Comparison of ENCODE assay signal across 22 mouse cellular contexts in the genomic region with DNA sequence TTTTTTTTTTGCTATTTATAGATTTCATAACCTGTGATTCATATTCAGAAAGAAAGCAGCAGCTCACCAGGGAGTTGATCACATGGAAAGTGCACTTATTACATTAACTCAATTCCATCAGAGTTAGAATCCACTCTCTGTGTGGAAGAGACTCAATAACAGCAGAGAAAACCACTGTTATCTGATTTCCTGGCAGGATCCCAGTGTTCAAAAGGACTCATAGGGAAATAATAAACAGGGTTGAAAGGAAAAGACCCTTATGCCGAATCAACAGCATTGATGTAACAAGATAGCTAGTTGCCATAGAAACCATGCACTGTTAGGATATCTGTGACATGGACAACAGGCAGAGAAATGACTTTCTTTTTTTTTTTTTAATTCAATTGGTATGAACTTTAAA.
DNase-seq lines count a peak whose midpoint lies in the region; ATAC-seq and TF ChIP-seq lines count a peak whose summit lies in the region.
"Had no signal": no experiment of that assay in that cellular context is flagged by ENCODE, and none has a peak within 500 bp of the region (broad histone marks: within the 10 kb centered on the region; RNA-seq: fewer than 3 reads in every experiment).

No protein-coding gene starts in this region.

- H3K4me1 ChIP-seq in forebrain, embryonic 14.5 days (ENCODE audit: control insufficient read depth, insufficient read depth, low read length), result no peaks in the 10 kb centered on the region
- no peaks in the 10 kb centered on the region for H3K4me1 ChIP-seq in forebrain, embryonic 12.5 days
- no peaks in the 10 kb centered on the region for H3K4me1 ChIP-seq in limb, embryonic 14.5 days (ENCODE audit: control insufficient read depth, insufficient read depth, low read length)
- H3K4me1 ChIP-seq in limb, embryonic 10.5 days, result no peaks in the 10 kb centered on the region
- H3K4me1 ChIP-seq in midbrain, embryonic 15.5 days, result no peaks in the 10 kb centered on the region
- H3K4me1 ChIP-seq: embryonic facial prominence, embryonic 15.5 days; heart, embryonic 12.5 days had no signal

- no peak overlapping the region for H3K4me3 ChIP-seq in forebrain, embryonic 14.5 days (ENCODE audit: low read depth, low read length)
- H3K4me3 ChIP-seq in forebrain, embryonic 12.5 days (replicated peaks), result no peak overlapping the region
- H3K4me3 ChIP-seq in limb, embryonic 14.5 days (replicated peaks; ENCODE audit: low read length), result no peak overlapping the region
- H3K4me3 ChIP-seq in limb, embryonic 10.5 days, result no peak overlapping the region
- H3K4me3 ChIP-seq in midbrain, embryonic 15.5 days, result no peak overlapping the region
- H3K4me3 ChIP-seq: embryonic facial prominence, embryonic 15.5 days; heart, embryonic 12.5 days; left cerebral cortex, adult 2 months had no signal

- no peak overlapping the region for H3K9ac ChIP-seq in forebrain, embryonic 14.5 days (ENCODE audit: low read length)
- no peak overlapping the region for H3K9ac ChIP-seq in forebrain, embryonic 12.5 days
- no peak overlapping the region for H3K9ac ChIP-seq in limb, embryonic 14.5 days (ENCODE audit: low read depth, low read length, severe bottlenecking)
- H3K9ac ChIP-seq in midbrain, embryonic 15.5 days, result no peak overlapping the region
- H3K9ac ChIP-seq: embryonic facial prominence, embryonic 15.5 days; heart, embryonic 12.5 days had no signal

- 38% methylated on average over 1 of the region's 1 CpGs for WGBS in forebrain, embryonic 14.5 days
- WGBS in forebrain, embryonic 12.5 days, result 40% methylated on average over 1 of the region's 1 CpGs
- 40% methylated on average over 1 of the region's 1 CpGs for WGBS in limb, embryonic 14.5 days
- whole genome bisulfite sequencing in limb, embryonic 10.5 days, result 76% methylated on average over 1 of the region's 1 CpGs
- WGBS in midbrain, embryonic 15.5 days, result 9% methylated on average over 1 of the region's 1 CpGs

- H3K36me3 ChIP-seq in forebrain, embryonic 14.5 days (ENCODE audit: control insufficient read depth, insufficient read depth, low read length), result no peaks in the 10 kb centered on the region
- H3K36me3 ChIP-seq in forebrain, embryonic 12.5 days (replicated peaks), result no peaks in the 10 kb centered on the region
- H3K36me3 ChIP-seq in limb, embryonic 14.5 days (ENCODE audit: control insufficient read depth, insufficient read depth, low read length), result no peaks in the 10 kb centered on the region
- H3K36me3 ChIP-seq in limb, embryonic 10.5 days, result no peaks in the 10 kb centered on the region
- H3K36me3 ChIP-seq in midbrain, embryonic 15.5 days (replicated peaks), result no peaks in the 10 kb centered on the region
- H3K36me3 ChIP-seq: embryonic facial prominence, embryonic 15.5 days; heart, embryonic 12.5 days had no signal

- no peaks in the 10 kb centered on the region for H3K9me3 ChIP-seq in forebrain, embryonic 14.5 days (replicated peaks; ENCODE audit: control insufficient read depth, low read length)
- no peaks in the 10 kb centered on the region for H3K9me3 ChIP-seq in forebrain, embryonic 12.5 days
- H3K9me3 ChIP-seq in limb, embryonic 14.5 days (ENCODE audit: control insufficient read depth, low read length), result no peaks in the 10 kb centered on the region
- no peaks in the 10 kb centered on the region for H3K9me3 ChIP-seq in limb, embryonic 10.5 days (replicated peaks)
- H3K9me3 ChIP-seq in midbrain, embryonic 15.5 days, result no peaks in the 10 kb centered on the region
- H3K9me3 ChIP-seq: embryonic facial prominence, embryonic 15.5 days had no signal

- peak; percentile 72 for DNase-seq in forebrain, embryonic 14.5 days (ENCODE audit: low spot score)
- DNase-seq in limb, embryonic 14.5 days (ENCODE audit: low spot score), result peak; percentile 24
- DNase-seq in limb, embryonic 10.5 days (ENCODE audit: low spot score), result no peak
- DNase-seq in NIH3T3 (ENCODE audit: low read depth), result peak; percentile 22
- no peak for DNase-seq in left cerebral cortex, adult 18-20 months (ENCODE audit: low spot score in 2 of 2)
- DNase-seq: cerebellum, adult 8-10 months; heart, postnatal 14 days; kidney, adult 9 months; kidney, postnatal 36 days; left cerebral cortex, postnatal 4 days; lung, adult 2 months; lung, postnatal 36 days; retina, postnatal 1 day; right cerebral cortex, postnatal 4 days; thymus, adult 2 months had no signal

- H3K27me3 ChIP-seq in forebrain, embryonic 14.5 days (replicated peaks; ENCODE audit: control insufficient read depth, insufficient read depth, low read length), result no peaks in the 10 kb centered on the region
- H3K27me3 ChIP-seq in forebrain, embryonic 12.5 days, result no peaks in the 10 kb centered on the region
- H3K27me3 ChIP-seq in limb, embryonic 14.5 days (ENCODE audit: control insufficient read depth, insufficient read depth, low read length), result no peaks in the 10 kb centered on the region
- no peaks in the 10 kb centered on the region for H3K27me3 ChIP-seq in limb, embryonic 10.5 days (ENCODE audit: low read depth, poor library complexity, severe bottlenecking)
- no peaks in the 10 kb centered on the region for H3K27me3 ChIP-seq in midbrain, embryonic 15.5 days (replicated peaks)
- H3K27me3 ChIP-seq: embryonic facial prominence, embryonic 15.5 days; heart, embryonic 12.5 days had no signal

- no peak for TF ChIP-seq POLR2A in limb, embryonic 14.5 days (IDR thresholded peaks at IDR 0.05; ENCODE audit: borderline replicate concordance, extremely low read depth, insufficient read depth, insufficient read length)

- ATAC-seq in forebrain, embryonic 14.5 days, result peak; percentile 50; the same call in 1 of the 2 replicates
- no peak for ATAC-seq in forebrain, embryonic 12.5 days (ENCODE audit: low FRiP score)
- ATAC-seq in limb, embryonic 14.5 days (ENCODE audit: low FRiP score, low read depth), result no peak
- ATAC-seq in midbrain, embryonic 15.5 days (replicated peaks), result peak; percentile 95
- ATAC-seq: inflammation-experienced regulatory T-cells, adult 6 months had no signal

- no peak overlapping the region for H3K27ac ChIP-seq in forebrain, embryonic 14.5 days (ENCODE audit: low read depth, low read length)
- no peak overlapping the region for H3K27ac ChIP-seq in forebrain, embryonic 12.5 days
- H3K27ac ChIP-seq in limb, embryonic 14.5 days (replicated peaks; ENCODE audit: low read depth, low read length), result no peak overlapping the region
- no peak overlapping the region for H3K27ac ChIP-seq in limb, embryonic 10.5 days
- H3K27ac ChIP-seq in midbrain, embryonic 15.5 days, result peak overlapping the region; percentile 58
- H3K27ac ChIP-seq: embryonic facial prominence, embryonic 15.5 days; left cerebral cortex, adult 2 months had no signal

- no peak overlapping the region for H3K4me2 ChIP-seq in forebrain, embryonic 14.5 days (ENCODE audit: low read length)
- no peak overlapping the region for H3K4me2 ChIP-seq in forebrain, embryonic 12.5 days
- H3K4me2 ChIP-seq in limb, embryonic 14.5 days (replicated peaks; ENCODE audit: low read depth, low read length, severe bottlenecking), result no peak overlapping the region
- H3K4me2 ChIP-seq in midbrain, embryonic 15.5 days, result no peak overlapping the region
- H3K4me2 ChIP-seq: embryonic facial prominence, embryonic 15.5 days; heart, embryonic 12.5 days; liver, embryonic 11.5 days had no signal

Comparison
In these comparisons a context has a peak if more than half of its experiments do, and no peak if none do; other contexts are left out.
1. ATAC-seq: peak in forebrain, embryonic 14.5 days (single experiment) and midbrain, embryonic 15.5 days (single experiment); none in forebrain, embryonic 12.5 days (single experiment) and limb, embryonic 14.5 days (single experiment).
2. DNase-seq: peak in forebrain, embryonic 14.5 days (single experiment), limb, embryonic 14.5 days (single experiment) and NIH3T3 (single experiment); none in limb, embryonic 10.5 days (single experiment) and left cerebral cortex, adult 18-20 months (0 of 2).